Mouse (Mus musculus): ENCODE data around the gene Zfp422.
"Not testable (repeated sequence)": the region's sequence is repeated elsewhere in the genome, so short reads cannot be mapped to it uniquely, and the experiment has no call there.

Zfp422 gene

GRCm38 (mm10) chr6:116647763-116648162, 19.0 kb upstream of the Zfp422 start:
- DNase-seq = peak; percentile 35 to 43

- DNase-seq = no peak
These were observed 15.5 kb upstream of the Zfp422 start for GRCm38 (mm10) chr6:116644335-116644734.

DNA sequence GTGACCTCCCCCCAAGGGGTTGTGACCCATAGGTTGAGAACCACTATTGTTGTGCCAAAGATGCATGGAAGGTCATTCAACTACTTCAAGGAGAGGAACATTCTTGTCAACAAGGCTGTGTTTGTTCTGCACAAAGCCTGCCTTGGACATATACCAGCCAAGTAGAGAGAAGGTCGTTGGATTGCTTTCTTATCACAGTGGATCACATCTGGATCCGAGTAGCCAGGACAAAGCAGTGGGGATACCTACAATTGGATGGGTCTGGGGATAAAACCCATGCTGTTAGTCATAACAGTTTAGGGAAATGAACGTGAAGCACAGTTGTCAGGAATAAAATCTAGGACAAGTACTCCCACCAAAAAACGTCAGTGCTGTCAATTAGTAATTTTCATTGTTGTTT, 15.1 kb upstream of the Zfp422 start:
- no peak for DNase-seq

GRCm38 (mm10) chr6:116642942-116643341, 14.1 kb upstream of the Zfp422 start:
- DNase-seq = no peak

GRCm38 (mm10) chr6:116639663-116640062, 10.9 kb upstream of the Zfp422 start:
- no peak for DNase-seq

GRCm38 (mm10) chr6:116638871-116639270, 10.1 kb upstream of the Zfp422 start:
- DNase-seq = no peak

DNA sequence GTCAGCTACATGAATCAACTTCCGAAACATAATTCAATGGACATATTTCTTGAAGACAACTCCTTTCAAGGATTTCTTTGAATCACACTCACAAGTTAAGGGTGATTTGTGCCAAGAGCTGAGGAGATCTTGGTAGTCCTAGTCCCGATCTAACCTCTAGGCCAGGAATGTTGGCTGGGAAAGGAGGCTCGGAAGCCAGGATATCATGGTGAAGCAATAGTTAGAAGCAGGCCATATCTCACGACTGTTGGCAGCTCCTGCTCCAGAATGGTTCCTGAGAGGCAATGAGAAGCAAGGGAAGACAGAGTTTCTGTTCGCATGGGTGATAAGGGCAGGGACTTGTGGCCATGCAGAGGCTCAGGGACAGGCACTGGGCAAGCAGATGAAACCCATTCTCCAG, 8.7 kb upstream of the Zfp422 start:
- DNase-seq = no peak

- DNase-seq = no peak
These were observed 7.9 kb upstream of the Zfp422 start for GRCm38 (mm10) chr6:116636581-116637235.

GRCm38 (mm10) chr6:116635251-116636180, 6.7 kb upstream of the Zfp422 start:
- peak in 1 of 2 experiments; percentile 31 for DNase-seq

DNA sequence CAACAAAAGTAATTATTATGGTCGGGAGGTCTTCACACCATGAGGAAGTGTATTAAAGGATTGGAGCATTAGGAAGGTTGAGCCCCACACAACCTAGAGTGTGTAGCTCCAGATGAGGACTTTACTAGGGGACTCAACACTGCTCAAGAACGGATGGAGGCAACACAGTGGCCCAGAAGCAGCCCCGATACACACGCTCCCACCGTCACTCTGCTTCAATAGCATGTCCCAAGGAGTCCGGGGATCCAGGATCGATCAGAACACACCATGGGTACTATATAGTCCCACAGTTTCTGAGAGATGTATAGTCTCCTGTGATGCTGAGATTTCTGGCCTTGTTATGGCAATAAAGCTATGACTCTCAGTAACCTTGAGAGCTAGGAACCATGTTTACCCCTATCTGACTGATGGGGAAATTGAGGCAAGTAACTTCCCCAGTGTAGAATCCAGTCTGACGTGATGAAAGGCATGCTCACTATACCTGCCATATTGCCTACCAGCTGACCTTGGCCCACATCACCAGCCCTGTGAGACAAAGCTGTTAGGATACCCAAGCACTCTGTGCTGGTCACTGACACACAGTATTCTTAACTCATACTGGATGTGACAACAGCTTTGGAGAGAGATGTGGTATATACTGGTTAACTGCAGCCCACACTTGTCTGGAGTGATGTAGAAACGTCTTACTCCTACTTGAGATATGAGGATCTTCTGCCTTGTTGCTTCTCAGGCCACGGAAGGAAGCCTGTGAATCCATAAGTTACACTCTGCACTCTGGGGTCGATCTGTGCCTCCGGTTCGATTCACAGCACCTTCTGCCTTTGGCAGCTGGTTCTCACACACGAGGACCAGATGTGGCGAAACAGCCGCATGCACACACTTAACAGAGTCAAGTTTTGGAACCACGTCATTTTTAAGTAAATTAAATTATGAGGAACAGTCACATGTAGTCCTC, 5.2 kb upstream of the Zfp422 start:
- DNase-seq = no peak

GRCm38 (mm10) chr6:116632129-116632528, 3.3 kb upstream of the Zfp422 start:
- DNase-seq = peak; percentile 85 to 89

DNA sequence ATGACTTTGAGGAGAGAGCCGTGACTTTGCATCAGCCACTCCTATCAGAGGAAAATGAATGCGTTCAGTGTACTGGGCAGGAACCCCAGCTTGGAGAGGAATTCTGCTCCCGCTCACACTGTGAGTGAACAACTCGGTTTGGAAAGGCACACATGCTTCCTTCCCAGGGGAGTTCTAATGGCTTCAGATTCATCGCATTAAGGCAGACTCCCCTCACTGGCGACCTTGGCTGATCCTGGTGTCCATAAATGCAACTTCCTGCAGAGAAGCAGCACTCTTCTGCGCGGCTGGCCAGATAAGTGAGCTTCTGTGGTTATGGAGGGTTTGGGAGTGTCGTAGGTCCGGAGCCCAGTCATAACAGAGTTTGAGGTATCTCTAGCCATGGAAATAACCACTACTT, 967 bp upstream of the Zfp422 start:
- no peak for DNase-seq

GRCm38 (mm10) chr6:116628095-116628494, 704 bp downstream of the Zfp422 start:
- DNase-seq = peak in 1 of 2 experiments; percentile 13

GRCm38 (mm10) chr6:116626417-116626816, 2.4 kb downstream of the Zfp422 start:
- DNase-seq = not testable (repeated sequence)

- DNase-seq = no peak
These were observed 7.3 kb downstream of the Zfp422 start for GRCm38 (mm10) chr6:116621318-116622023.

DNA sequence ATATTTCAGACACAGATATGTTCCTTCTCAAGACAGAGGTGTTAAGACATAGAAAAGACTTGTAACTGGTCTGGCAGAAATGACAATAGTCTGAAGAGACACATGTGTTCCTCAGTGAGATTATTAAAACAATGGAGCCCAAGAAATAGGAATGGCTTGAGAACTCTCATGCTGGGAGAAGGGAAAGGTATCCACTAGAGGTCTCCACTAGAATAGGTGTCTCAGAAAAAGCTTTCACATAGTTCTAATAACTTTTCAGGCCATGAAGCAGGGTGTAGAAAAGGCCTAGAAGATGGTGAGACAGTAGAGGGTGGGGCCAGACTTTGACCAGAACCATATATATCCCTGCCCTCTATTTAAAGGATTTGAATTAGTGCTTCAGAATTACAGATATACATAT, 10.7 kb downstream of the Zfp422 start:
- no peak for DNase-seq

DNA sequence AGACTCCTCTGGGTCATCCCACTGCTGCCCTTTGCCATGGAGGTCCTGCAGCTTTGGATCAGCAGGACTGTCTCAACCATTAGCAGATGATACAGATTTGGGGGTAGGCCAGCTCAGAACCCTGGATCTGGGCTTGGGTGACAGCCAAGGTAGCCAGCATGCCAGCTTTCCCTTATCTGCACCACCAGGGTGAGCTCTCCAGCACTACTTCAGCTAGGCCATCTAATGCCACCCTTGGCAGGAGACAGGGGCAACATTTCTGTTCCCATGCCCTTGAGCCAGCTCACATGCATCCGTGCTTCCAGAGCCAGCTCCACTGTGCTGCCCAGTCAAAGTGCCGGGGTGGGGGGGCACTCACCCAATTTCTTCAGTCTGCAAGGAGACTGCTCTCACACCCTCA, 13.1 kb downstream of the Zfp422 start:
- DNase-seq = peak; percentile 29 to 36

DNA sequence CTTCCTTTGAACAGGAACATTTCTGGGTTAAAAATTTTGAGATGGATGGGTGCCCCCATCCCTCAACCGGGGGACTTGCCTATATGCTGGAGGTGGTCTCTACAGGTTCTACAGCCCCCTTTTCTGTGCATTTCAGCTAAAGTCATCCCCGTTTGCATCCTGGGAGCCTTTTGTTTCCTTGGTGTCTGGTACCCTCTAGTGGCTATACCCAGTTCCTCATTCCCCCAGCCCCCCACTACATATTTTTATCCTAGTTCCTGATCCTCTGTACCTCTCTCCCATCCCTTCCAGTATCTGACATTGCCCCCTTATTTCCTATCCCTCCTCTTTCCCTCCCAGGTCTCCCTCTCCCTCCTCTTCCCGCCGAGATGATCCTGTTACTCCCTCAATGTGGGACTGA, 21.6 kb downstream of the Zfp422 start:
- no peak for DNase-seq

GRCm38 (mm10) chr6:116600969-116601368, 27.8 kb downstream of the Zfp422 start:
- DNase-seq = not testable (repeated sequence)

DNA sequence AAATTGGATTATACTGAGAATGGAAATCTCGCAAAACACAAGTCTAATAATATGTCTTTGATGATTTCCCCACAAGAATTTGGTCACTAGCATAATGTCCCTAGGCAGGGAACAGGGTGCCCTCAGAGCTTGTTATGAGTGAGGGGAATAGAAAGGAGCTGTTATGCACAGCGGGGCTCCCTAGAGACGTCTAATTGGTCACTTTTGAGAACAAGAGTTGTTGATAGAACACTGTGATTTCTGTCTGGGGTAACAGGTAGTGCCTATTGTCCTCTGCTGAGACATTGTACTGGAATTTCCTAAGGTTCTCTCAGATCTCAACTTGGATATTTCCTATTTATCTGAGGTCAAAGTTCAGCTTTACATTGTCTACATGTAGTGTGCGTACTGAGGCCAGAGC, 44.7 kb downstream of the Zfp422 start, which contains the start of gene Olfr215:
TSS of gene Olfr215 (minus strand) at position 101 of the 400 bp plus-strand sequence.
- no peak for DNase-seq

Data from cerebellum, postnatal 14 days (tissue).